Mouse (Mus musculus): ENCODE results near the gene Myog. TPM values are rescaled to one million over a fixed set of nuclear protein-coding genes. Genes with fewer than 3 reads are reported as not detected.

The Myog gene
- polyA plus RNA-seq, 1 experiment, result 0.11 TPM

DNA sequence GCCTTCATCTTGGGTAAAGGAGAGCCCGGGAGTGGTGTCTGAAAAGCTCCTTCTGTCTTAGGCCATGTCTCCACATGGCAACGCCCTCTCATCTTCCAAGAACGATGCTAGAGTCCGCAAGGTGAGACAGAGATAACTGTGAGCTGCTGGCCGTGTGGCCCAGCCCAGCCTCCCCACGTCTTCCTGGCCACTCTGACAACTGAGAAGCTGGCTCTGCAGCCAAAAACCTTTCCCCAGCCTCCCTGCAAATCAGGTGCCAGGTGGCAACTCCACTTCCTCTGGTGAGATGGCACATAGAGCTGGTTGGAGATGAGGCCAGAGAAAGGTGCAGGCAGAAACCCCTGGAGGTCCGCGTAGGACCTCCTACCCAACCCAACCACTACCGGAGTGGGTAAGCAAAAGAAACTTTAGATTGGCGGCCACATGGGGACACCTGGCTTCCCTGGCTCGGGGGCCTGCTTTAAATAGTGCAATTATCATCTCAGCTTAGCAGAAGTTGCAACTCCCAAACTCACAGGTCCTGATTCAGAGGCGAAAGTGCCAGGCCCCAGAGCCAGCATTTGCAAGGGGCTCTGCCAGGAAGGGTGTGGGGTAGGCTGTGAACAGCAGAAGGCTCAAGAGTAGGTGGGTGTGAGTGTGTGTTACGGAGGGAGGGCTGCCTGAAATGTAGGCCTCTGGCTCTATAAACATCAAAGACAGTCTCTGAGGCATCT lies 45.6 kb downstream of the Myog start:
- Histone ChIP-seq H3K4me1 (ENCODE audit: control insufficient read depth, insufficient read depth, low read length) (peaks cover 6% of the 10 kb centered on the region), H3K27ac (ENCODE audit: control insufficient read depth, insufficient read depth, low read depth, low read length) (no peak overlapping the region), H3K27me3 (ENCODE audit: control insufficient read depth, insufficient read depth, low read length) (no peaks in the 10 kb centered on the region), H3K4me3 (ENCODE audit: control insufficient read depth, low read depth, low read length) (no peak overlapping the region), H3K36me3 (ENCODE audit: control insufficient read depth, insufficient read depth, low read length) (no peaks in the 10 kb centered on the region)
- TF ChIP-seq POLR2A (IDR thresholded peaks at IDR 0.05; ENCODE audit: control insufficient read depth, low read depth, low read length) (no peak), CTCF (IDR thresholded peaks at IDR 0.05; ENCODE audit: control insufficient read depth, insufficient read depth, insufficient replicate concordance, low read depth, low read length) (no peak)

- Histone ChIP-seq H3K27me3 (ENCODE audit: control insufficient read depth, insufficient read depth, low read length) (no peaks in the 10 kb centered on the region), H3K4me3 (ENCODE audit: control insufficient read depth, low read depth, low read length) (no peak overlapping the region), H3K4me1 (ENCODE audit: control insufficient read depth, insufficient read depth, low read length) (peaks cover 6% of the 10 kb centered on the region), H3K36me3 (ENCODE audit: control insufficient read depth, insufficient read depth, low read length) (no peaks in the 10 kb centered on the region), H3K27ac (ENCODE audit: control insufficient read depth, insufficient read depth, low read depth, low read length) (no peak overlapping the region)
- no peak for TF ChIP-seq POLR2A (IDR thresholded peaks at IDR 0.05; ENCODE audit: control insufficient read depth, low read depth, low read length)
- TF ChIP-seq CTCF (IDR thresholded peaks at IDR 0.05; ENCODE audit: control insufficient read depth, insufficient read depth, insufficient replicate concordance, low read depth, low read length), result no peak
Observed at GRCm38 (mm10) chr1:134335924-134336810, 46.4 kb downstream of the Myog start.

DNA sequence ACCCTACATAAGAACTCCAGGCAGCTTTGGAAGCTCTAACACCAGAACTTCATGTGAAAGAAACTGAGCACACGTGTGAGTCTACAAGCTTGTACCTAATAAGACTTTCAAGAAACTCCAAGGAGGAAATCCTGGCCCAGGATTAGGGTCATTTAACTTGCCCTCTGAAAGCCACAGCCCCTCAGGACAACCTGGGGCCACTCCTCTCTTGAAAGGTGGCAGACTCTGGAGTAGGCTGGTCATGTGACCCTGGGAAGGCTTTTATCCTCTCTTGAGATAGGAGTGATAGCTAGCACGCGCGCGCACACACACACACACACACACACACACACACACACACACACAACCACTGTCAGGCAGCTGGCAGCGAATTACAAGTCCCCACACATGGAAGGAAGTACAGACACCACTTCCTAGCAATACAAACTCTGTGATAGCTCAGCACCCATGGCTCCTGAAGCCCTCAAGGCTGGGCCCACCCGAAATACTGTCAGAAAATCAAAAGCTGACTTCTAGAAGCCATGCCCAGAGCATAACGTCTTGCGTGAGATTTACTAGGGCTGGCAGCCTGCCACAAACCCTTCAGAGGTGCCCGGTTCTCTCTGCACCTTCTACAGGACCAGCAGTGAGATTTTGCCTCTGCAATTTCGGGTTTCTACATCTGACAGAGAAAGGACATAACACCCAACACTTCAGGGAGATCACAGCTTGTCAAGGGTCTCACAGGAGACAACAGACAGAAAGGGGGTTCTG lies 47.3 kb downstream of the Myog start:
- TF ChIP-seq POLR2A (IDR thresholded peaks at IDR 0.05; ENCODE audit: control insufficient read depth, low read depth, low read length) (no peak), CTCF (IDR thresholded peaks at IDR 0.05; ENCODE audit: control insufficient read depth, insufficient read depth, insufficient replicate concordance, low read depth, low read length) (no peak)
- H3K27me3 ChIP-seq (ENCODE audit: control insufficient read depth, insufficient read depth, low read length), result no peaks in the 10 kb centered on the region
- H3K27ac ChIP-seq (ENCODE audit: control insufficient read depth, insufficient read depth, low read depth, low read length), result no peak overlapping the region
- H3K4me1 ChIP-seq (ENCODE audit: control insufficient read depth, insufficient read depth, low read length), result peaks cover 6% of the 10 kb centered on the region
- no peak overlapping the region for H3K4me3 ChIP-seq (ENCODE audit: control insufficient read depth, low read depth, low read length)
- H3K36me3 ChIP-seq (ENCODE audit: control insufficient read depth, insufficient read depth, low read length), result no peaks in the 10 kb centered on the region

DNA sequence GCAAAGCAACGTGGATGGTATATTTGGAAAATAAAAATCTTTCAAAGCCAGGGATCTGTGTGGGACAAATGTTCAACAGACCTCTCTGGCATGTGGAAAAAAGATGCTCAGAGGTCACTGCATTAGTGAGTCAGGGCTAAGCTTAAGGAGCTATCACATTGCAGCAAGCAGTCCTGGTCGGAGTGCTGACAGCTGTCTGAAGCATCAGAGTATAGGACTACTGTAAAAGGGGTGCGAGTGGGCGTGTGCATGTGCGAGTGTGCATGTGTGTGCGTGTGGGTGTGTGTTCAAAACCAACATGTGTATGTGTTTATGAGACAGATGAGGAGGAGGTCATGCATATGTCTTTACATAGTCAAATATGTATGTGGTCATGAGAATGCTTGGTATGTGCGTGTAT lies 49.4 kb downstream of the Myog start:
- H3K27ac ChIP-seq (ENCODE audit: control insufficient read depth, insufficient read depth, low read depth, low read length), result no peak overlapping the region
- no peaks in the 10 kb centered on the region for H3K36me3 ChIP-seq (ENCODE audit: control insufficient read depth, insufficient read depth, low read length)
- H3K27me3 ChIP-seq (ENCODE audit: control insufficient read depth, insufficient read depth, low read length), result no peaks in the 10 kb centered on the region
- TF ChIP-seq CTCF (IDR thresholded peaks at IDR 0.05; ENCODE audit: control insufficient read depth, insufficient read depth, insufficient replicate concordance, low read depth, low read length) (no peak), POLR2A (IDR thresholded peaks at IDR 0.05; ENCODE audit: control insufficient read depth, low read depth, low read length) (no peak)
- H3K4me1 ChIP-seq (ENCODE audit: control insufficient read depth, insufficient read depth, low read length), result peaks cover 11% of the 10 kb centered on the region
- no peak overlapping the region for H3K4me3 ChIP-seq (ENCODE audit: control insufficient read depth, low read depth, low read length)

GRCm38 (mm10) chr1:134339757-134340619 lies 50.2 kb downstream of the Myog start:
- H3K27ac ChIP-seq (ENCODE audit: control insufficient read depth, insufficient read depth, low read depth, low read length), result no peak overlapping the region
- H3K4me3 ChIP-seq (ENCODE audit: control insufficient read depth, low read depth, low read length), result no peak overlapping the region
- TF ChIP-seq POLR2A (IDR thresholded peaks at IDR 0.05; ENCODE audit: control insufficient read depth, low read depth, low read length) (no peak), CTCF (IDR thresholded peaks at IDR 0.05; ENCODE audit: control insufficient read depth, insufficient read depth, insufficient replicate concordance, low read depth, low read length) (no peak)

DNA sequence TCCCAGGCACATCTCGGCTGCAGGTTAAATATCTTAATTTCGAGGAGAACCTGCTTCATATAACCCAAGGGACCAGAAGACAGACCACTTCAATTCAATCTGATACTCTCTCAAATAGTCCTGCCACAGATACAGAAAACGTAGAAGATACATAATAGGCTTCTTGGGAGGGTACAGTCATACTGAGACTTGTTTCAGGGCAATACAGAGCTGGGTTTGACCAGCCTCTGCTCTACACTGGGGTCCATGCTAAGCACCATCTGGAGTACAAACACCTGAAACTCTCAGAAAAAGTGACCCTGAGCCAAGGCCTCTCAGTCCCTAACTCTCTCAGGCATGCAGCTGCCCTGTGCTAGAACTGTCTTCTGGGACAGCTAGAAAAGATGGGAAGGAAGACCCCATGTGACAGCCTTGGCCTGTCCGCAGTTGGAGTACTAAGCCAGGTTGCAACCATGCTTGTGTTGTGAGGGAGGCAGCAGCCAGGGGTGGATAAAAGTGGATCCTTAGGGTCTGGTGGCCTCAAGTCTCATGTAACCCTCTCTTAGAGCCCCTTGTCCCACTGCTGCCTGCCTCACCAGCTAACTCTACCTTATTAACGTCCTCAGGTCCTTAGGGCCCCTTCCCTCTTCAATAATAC lies 52.0 kb downstream of the Myog start:
- Histone ChIP-seq H3K27ac (ENCODE audit: control insufficient read depth, insufficient read depth, low read depth, low read length) (no peak overlapping the region), H3K4me1 (ENCODE audit: control insufficient read depth, insufficient read depth, low read length) (peaks cover 14% of the 10 kb centered on the region), H3K4me3 (ENCODE audit: control insufficient read depth, low read depth, low read length) (no peak overlapping the region), H3K27me3 (ENCODE audit: control insufficient read depth, insufficient read depth, low read length) (no peaks in the 10 kb centered on the region), H3K36me3 (ENCODE audit: control insufficient read depth, insufficient read depth, low read length) (no peaks in the 10 kb centered on the region)
- TF ChIP-seq POLR2A (IDR thresholded peaks at IDR 0.05; ENCODE audit: control insufficient read depth, low read depth, low read length), result no peak
- TF ChIP-seq CTCF (IDR thresholded peaks at IDR 0.05; ENCODE audit: control insufficient read depth, insufficient read depth, insufficient replicate concordance, low read depth, low read length), result no peak

More at GRCm38 (mm10) chr1:134339757-134340619, 50.2 kb downstream of the Myog start:
- Histone ChIP-seq H3K27me3 (ENCODE audit: control insufficient read depth, insufficient read depth, low read length) (no peaks in the 10 kb centered on the region), H3K4me1 (ENCODE audit: control insufficient read depth, insufficient read depth, low read length) (peaks cover 16% of the 10 kb centered on the region), H3K36me3 (ENCODE audit: control insufficient read depth, insufficient read depth, low read length) (no peaks in the 10 kb centered on the region)

Other genes starting within 250 kb of the Myog start
- 2.9 and 4.1 TPM in 2 replicates for gene Btg2, start 210.9 kb upstream of the Myog start, polyA plus RNA-seq (2012; rRNA removed)
- gene Chit1, start 178.7 kb upstream of the Myog start, polyA plus RNA-seq (2012; rRNA removed), result 8.7 and 10.4 TPM in 2 replicates
- gene Chil1, start 107.8 kb upstream of the Myog start, polyA plus RNA-seq (2012; rRNA removed), result 0.05 TPM in 1 of 2 replicates, not detected in the other
- gene Mybph, start 96.5 kb upstream of the Myog start, polyA plus RNA-seq (2012; rRNA removed), result 0.16 and 0.20 TPM in 2 replicates
- gene Adora1, start 54.6 kb upstream of the Myog start, polyA plus RNA-seq (2012; rRNA removed), result 19.4 and 28.0 TPM in 2 replicates
- gene Ppfia4, start 42.9 kb downstream of the Myog start, polyA plus RNA-seq (2012; rRNA removed), result 5.1 and 5.7 TPM in 2 replicates
- 116 and 127 TPM in 2 replicates for gene Tmem183a, start 72.0 kb downstream of the Myog start, polyA plus RNA-seq (2012; rRNA removed)
- 48.3 and 57.0 TPM in 2 replicates for gene 4933406M09Rik, start 96.0 kb downstream of the Myog start, polyA plus RNA-seq (2012; rRNA removed)
- gene Cyb5r1, start 115.6 kb downstream of the Myog start, polyA plus RNA-seq (2012; rRNA removed), result 30.4 and 40.5 TPM in 2 replicates
- 79.6 and 87.4 TPM in 2 replicates for gene Adipor1, start 125.4 kb downstream of the Myog start, polyA plus RNA-seq (2012; rRNA removed)
- gene Klhl12, start 165.5 kb downstream of the Myog start, polyA plus RNA-seq (2012; rRNA removed), result 28.9 and 30.3 TPM in 2 replicates
- 12.6 and 14.4 TPM in 2 replicates for gene Rabif, start 204.7 kb downstream of the Myog start, polyA plus RNA-seq (2012; rRNA removed)